Mouse (Mus musculus): Measurements from ENCODE around the gene Prkcb. TPM values are rescaled to one million over a fixed set of nuclear protein-coding genes. Genes with fewer than 3 reads are reported as not detected.

Gene Prkcb
- total RNA-seq, 2 experiments from 2014 or later, result 365 to 390 TPM

DNA sequence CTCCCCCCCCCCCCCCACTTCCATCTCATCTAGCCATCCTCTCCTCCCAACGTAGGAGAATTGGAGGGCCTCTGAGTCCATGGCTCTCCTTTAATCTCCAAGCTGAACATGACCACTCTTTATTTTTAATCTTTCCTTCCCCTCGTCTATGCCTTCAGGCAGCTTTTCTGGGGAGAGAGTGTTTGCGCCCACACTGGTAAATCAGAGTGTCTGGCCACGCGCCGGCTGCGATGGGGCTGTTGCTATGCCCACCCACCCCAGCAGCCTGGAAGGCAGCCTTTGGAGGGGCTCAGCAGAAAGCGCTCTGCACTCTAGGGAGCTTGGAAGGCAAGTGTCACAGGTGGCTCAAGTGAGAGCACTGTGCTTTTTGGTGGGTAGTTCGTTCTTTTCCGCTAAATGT is 360.8 kb downstream of the Prkcb start:
- no peak for DNase-seq
- intact Hi-C loops (cut with DNase I), result no loop called here

DNA sequence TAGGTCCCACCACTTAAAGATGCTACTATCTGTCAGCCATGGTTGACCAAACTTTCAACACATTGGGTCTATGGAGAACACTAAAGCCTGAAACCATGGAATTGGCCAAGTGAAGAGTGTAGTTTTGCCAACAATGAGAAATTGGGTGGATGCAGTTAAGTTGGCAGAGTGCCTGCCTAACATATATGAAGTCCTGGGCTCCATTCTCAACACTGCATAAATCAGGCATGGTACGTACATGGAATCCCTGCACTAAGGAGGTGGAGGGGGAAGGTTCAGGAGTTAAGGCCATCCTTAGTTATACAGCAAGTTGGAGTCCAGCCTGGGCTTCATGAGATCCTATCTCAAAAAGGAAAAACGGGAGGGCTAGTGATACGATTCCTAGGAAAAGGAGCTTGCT is 364.0 kb downstream of the Prkcb start:
- intact Hi-C loops (cut with DNase I), result no loop called here
- DNase-seq, result no peak

DNA sequence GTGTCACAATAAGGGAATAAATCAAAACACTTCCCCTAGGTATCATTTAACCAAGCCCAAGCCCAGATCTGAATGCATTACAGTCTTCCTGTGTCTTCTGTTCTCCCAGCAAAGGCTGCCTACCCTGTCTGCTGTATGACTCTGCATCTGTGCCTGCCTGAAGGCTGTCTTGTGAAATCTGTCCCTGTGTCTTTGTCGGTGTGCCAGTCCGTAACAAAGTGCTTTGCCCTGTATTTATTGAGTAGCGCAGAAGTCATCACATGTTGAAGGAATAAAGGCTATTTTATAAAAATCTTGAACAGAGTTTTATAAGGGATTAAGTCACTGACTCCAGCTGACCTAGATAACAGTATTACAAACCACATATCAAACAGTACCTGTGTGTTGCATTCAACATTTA is 368.1 kb downstream of the Prkcb start:
- intact Hi-C loops (cut with DNase I), result no loop called here
- no peak for DNase-seq

DNA sequence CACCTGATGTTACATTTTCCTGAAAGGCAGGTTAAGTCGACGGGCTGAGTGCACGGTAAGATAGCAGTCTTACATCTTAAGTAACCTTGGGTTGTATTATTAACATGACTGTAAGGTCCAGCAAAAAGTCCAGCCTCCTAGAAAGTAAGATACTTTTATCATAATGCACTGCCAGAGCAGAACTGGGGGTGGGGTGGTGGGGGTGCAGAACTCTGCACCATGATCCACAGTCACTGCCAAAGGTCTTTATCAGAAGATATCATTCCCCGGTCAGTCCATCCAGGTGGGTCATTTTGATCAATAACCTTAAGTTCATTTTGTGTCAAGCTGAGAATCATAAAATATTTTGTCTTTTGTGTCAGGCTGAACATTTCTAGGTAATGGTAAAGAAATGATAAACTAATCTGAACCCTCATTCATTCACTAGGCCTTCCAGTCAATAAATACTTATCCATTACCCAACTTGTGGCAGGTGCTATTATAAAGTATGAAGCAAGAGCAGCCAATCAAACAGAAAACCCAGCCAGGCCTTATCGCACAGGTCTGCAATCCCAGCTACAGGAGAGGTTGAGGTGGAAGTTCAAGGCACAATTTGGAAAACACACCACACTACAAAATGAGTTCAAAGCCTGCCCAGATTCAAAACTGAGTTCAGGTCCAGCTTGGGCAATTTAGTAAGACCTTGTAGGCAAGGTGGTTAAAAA is 369.0 kb downstream of the Prkcb start:
- intact Hi-C loops (cut with DNase I), result no loop called here
- no peak for DNase-seq

DNA sequence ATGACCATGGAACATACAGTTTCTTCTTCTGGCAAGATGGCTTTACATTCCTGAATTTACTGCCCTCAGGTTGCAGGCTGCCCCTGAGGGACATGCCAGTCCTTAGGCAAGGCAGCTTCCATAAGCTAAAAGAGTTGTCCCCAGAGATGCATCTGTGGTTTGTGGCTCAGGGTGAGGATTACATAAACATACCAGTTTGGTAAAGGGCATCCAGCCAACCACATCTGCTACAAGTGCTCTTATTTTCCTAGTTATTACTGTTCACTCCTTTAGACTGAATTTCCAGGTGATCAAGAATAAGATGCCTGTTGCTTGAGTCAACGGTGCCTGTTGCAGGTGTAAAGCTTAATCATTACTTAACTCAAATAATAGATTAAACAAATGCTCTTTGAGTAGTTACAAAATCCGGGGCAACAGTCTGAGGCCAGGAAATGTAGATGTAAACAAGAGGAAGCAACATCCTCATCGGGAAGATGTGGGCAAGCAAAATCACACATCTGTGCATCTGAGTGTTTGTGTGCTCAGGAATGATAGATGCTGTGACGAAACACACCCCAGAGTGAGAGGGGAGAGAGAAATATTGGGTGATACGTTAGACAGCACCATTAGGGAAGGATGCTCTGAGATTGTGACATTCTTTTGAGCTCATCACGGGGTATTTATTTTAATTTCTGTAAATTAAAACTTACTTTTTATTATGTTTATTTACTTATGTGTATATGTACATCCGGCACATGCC is 376.9 kb downstream of the Prkcb start:
- intact Hi-C loops (cut with DNase I), result no loop called here

DNA sequence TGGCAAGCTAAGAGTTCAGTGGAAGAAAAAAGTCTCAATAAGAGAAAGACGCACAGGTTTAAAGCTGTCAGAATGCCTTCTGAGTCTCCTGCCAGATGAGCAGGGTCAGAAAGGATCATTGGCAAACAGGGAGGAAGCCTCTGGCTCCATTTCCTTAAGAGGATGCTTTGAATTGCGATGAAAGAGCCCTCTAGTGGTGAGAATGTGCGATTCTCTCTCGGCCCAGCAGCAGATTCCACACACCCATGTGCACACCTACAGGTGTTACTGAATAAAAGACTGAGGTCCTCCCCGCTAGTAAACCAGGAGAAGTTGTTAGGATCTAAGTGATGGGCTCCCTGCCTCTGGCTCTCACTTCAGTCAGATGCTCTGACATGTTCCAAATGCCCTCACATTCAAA is 379.4 kb downstream of the Prkcb start:
- intact Hi-C loops (cut with DNase I), result no loop called here
- DNase-seq, result peak; percentile 35

More for the DNA sequence above, 376.9 kb downstream of the Prkcb start:
- no peak for DNase-seq

DNA sequence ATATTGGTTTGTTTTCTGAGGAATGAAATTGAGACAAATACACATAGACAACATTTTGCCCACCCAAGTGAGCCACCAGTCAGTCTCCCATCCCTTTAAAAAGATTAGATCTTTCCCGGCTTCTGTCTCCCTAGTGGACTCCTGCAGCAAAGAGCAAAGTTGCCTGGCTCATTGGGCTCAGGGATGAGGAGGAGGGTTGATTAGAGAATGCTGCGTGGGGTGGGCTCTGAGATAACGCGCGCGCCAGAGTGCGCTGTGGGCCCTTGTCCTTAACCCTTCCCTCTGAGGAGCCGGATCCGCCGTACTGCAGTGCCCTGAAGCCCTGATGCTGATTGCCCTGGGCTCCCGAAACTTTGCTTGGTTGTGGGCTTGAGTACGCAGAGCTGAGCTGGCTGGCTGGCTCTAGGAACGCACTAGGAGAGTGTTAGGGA is 381.9 kb downstream of the Prkcb start, which contains the start of gene Cacng3:
TSS of gene Cacng3 (plus strand) at position 51 of the 431 bp plus-strand sequence.
- intact Hi-C loops (cut with DNase I), result loop anchor here (5.0 kb wide), 2 partner anchors 193 to 237 kb away; no protein-coding TSS in a partner anchor
- no peak for DNase-seq

DNA sequence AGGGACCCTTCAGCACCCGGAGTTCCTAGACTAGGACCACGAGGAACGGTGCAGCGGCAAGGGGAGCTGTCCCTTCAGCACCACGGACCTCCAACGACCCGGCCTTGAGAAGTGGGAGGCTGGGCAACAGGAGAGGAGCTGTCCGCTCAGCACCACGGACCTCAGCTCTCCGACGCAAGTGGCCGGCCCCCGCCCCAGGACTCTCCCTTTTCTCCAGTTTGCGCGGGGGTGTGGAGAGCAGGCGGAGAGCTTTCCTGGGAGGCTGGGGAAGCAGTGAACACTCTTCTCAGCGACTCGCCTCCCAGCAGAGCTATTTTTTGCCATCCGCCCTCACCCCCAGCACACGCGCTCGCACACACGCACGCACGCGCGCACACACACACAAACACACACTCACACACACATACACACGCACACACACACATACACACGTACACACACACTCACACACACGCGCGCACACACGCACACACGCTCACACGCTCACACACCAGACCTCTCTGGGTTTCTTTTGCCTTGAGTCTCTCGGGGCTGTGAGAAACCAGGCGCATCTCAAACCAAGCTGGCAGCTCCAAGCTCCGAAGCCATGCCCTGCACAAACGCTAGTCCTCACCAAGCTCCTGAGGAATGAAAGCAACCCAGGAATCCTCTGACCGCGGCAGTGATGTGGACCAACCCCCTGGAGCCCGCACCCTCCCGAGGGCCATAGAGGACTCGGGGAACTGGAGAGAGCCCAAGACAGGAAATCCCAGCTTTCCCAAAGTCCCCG is 382.5 kb downstream of the Prkcb start:
- intact Hi-C loops (cut with DNase I), result loop anchor here (5.0 kb wide), 2 partner anchors 194 to 236 kb away; no protein-coding TSS in a partner anchor
- peak; percentile 82 for DNase-seq

DNA sequence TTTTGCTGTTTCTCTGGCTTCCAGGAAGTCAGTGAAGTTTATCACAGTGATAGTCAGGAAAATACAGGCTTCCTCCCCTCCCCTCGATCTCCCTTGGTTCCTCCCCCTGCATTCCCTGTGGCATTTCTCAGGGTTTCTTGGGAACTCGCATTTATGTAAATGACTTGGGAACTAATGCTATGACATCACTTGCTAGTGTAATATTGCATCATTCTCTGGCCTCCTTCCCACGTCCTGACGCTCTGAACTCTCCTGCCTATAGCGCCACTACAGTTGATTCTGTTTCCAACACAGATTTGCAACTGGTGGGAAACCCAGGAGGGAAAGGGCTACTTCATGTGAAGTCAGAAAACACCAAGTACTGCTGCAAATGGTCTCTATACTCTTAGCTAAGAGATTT is 384.4 kb downstream of the Prkcb start:
- DNase-seq, result no peak
- intact Hi-C loops (cut with DNase I), result loop anchor here (5.0 kb wide), 2 partner anchors 196 to 234 kb away; no protein-coding TSS in a partner anchor

DNA sequence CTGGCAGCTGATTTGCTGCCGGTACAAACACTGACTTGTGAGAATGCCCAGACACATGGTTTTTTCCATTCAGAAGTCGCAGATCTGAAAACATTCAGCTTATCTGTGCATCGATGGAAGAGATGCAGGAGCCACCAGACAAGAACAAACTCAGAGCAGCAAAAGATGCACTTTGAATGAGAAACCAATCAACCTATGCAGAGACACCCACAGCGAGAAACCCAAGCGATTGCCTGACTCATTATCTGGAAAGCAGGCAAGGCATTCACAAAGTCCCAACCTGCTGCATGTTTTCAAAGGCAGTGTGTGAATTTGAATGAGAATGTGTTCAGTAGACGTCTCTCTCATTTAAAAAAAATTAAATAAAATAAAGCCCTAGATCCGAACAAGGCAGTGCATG is 386.7 kb downstream of the Prkcb start:
- no peak for DNase-seq
- intact Hi-C loops (cut with DNase I), result no loop called here

Other genes starting within 250 kb of the Prkcb start
- 10 to 100 TPM; 82.6 to 87.1 TPM for gene Ubfd1, start 221.6 kb upstream of the Prkcb start, total RNA-seq (2021)
- 1 to 10 TPM; 8.9 to 9.8 TPM for gene Ears2, start 221.5 kb upstream of the Prkcb start, total RNA-seq (2021)
- 100 to 1,000 TPM; 202 to 220 TPM for gene Ndufab1, start 186.9 kb upstream of the Prkcb start, total RNA-seq (2021)
- 1 to 10 TPM; 2.8 to 3.8 TPM for gene Palb2, start 155.8 kb upstream of the Prkcb start, total RNA-seq (2021)
- gene Dctn5, start 155.7 kb upstream of the Prkcb start, total RNA-seq (2021), result 10 to 100 TPM; 96.5 to 96.6 TPM
- gene Plk1, start 129.3 kb upstream of the Prkcb start, total RNA-seq (2021), result 1 to 10 TPM; 6.2 to 6.5 TPM
- 1 to 10 TPM; 2.8 to 3.1 TPM for gene Ern2, start 102.5 kb upstream of the Prkcb start, total RNA-seq (2021)
- 1 to 10 TPM; 1.2 to 1.9 TPM for gene Chp2, start 69.3 kb upstream of the Prkcb start, total RNA-seq (2021)

All from left cerebral cortex, postnatal 4 days (tissue).